Mouse (Mus musculus): ENCODE results near the gene Syt9.

GRCm38 (mm10) chr7:107536516-107536915 is 166.0 kb downstream of the Syt9 start:
- TF ChIP-seq POLR2A (IDR thresholded peaks at IDR 0.05; ENCODE audit: borderline replicate concordance, low read depth, low read length) (no peak), CTCF (IDR thresholded peaks at IDR 0.05; ENCODE audit: low read depth, low read length) (no peak)
